Mouse (Mus musculus) small intestine, adult 2 months (tissue): ENCODE measurements at regions not wholly inside any gene's neighbourhood (a gene's known extent, or its start where the extent isn't known, plus 50 kb on each side); places are given as distances from the start of the nearest gene placed in this dataset.

Experiments
- CTCF ChIP-seq: fragments of 200-500 bp; IDR thresholded peaks from 2 replicates; pipeline ENCODE4 v1.5.1; 2012; ENCODE audit warnings: low read depth, mild to moderate bottlenecking, control low read depth, inconsistent platforms, low read length, moderate library complexity, mixed read lengths; ENCODE audit not compliant: insufficient replicate concordance, insufficient read length; ENCODE audit errors: extremely low read depth
- POLR2A ChIP-seq: fragments of 200-500 bp; IDR thresholded peaks from 2 replicates; pipeline ENCODE4 v1.6.1; 2012; ENCODE audit warnings: low read depth, mild to moderate bottlenecking, control low read depth, inconsistent platforms, low read length, moderate library complexity

GRCm38 (mm10) chr2:178676970-178677369 lies 246.6 kb downstream of the Cdh26 start:
- TF ChIP-seq POLR2A (no peak), CTCF (no peak)
